Mouse (Mus musculus): Measurements from ENCODE around the gene Mpp3. TPM values are rescaled to one million over a fixed set of nuclear protein-coding genes. Genes with fewer than 3 reads are reported as not detected.
"Not testable (repeated sequence)": the region's sequence is repeated elsewhere in the genome, so short reads cannot be mapped to it uniquely, and the experiment has no call there.

Gene Mpp3
- total RNA-seq, 2 experiments from 2014 or later: 4.3 to 5.2 TPM

- intact Hi-C loops (cut with DNase I): no loop called here
- no peak for DNase-seq
Observed at GRCm38 (mm10) chr11:102019736-102020135, 8.5 kb downstream of the Mpp3 start.

GRCm38 (mm10) chr11:102016136-102016535, 12.1 kb downstream of the Mpp3 start:
- intact Hi-C loops (cut with DNase I): no loop called here
- peak; percentile 31 to 62 for DNase-seq

GRCm38 (mm10) chr11:102015472-102015871, 12.8 kb downstream of the Mpp3 start:
- no peak for DNase-seq
- intact Hi-C loops (cut with DNase I): no loop called here

- intact Hi-C loops (cut with DNase I): no loop called here
- no peak for DNase-seq
Observed at GRCm38 (mm10) chr11:102013201-102013600, 15.1 kb downstream of the Mpp3 start.

- intact Hi-C loops (cut with DNase I): loop anchor here (2.0 kb wide), 1 partner anchor 15 kb away; no protein-coding TSS in a partner anchor
- no peak for DNase-seq
Observed at GRCm38 (mm10) chr11:102011510-102011909, 16.8 kb downstream of the Mpp3 start.

- DNase-seq: no peak
- intact Hi-C loops (cut with DNase I): loop anchor here (2.0 kb wide), 1 partner anchor 17 kb away; no protein-coding TSS in a partner anchor
Observed at GRCm38 (mm10) chr11:102010140-102010539, 18.1 kb downstream of the Mpp3 start.

- intact Hi-C loops (cut with DNase I): loop anchor here (2.0 kb wide), 1 partner anchor 22 kb away; the partner anchor contains the start of gene Dusp3
- DNase-seq: no peak
Observed at GRCm38 (mm10) chr11:102008954-102009637, 19.2 kb downstream of the Mpp3 start.

- intact Hi-C loops (cut with DNase I): loop anchor here (2.0 kb wide), 1 partner anchor 22 kb away; the partner anchor contains the start of gene Dusp3
- DNase-seq: no peak
Observed at GRCm38 (mm10) chr11:102008372-102008771, 19.9 kb downstream of the Mpp3 start.

GRCm38 (mm10) chr11:102006688-102007087, 21.6 kb downstream of the Mpp3 start:
- intact Hi-C loops (cut with DNase I): no loop called here

GRCm38 (mm10) chr11:102006271-102006670, 22.0 kb downstream of the Mpp3 start:
- no peak for DNase-seq
- intact Hi-C loops (cut with DNase I): no loop called here

More at GRCm38 (mm10) chr11:102006688-102007087, 21.6 kb downstream of the Mpp3 start:
- no peak for DNase-seq

GRCm38 (mm10) chr11:102004251-102004650, 24.0 kb downstream of the Mpp3 start:
- DNase-seq: no peak

GRCm38 (mm10) chr11:101999466-101999865, 28.8 kb downstream of the Mpp3 start:
- intact Hi-C loops (cut with DNase I): no loop called here
- DNase-seq: no peak

More at GRCm38 (mm10) chr11:102004251-102004650, 24.0 kb downstream of the Mpp3 start:
- intact Hi-C loops (cut with DNase I): no loop called here

GRCm38 (mm10) chr11:101998258-101998657, 30.0 kb downstream of the Mpp3 start:
- DNase-seq: peak; percentile 27 to 50
- intact Hi-C loops (cut with DNase I): no loop called here

- intact Hi-C loops (cut with DNase I): no loop called here
- DNase-seq: no peak
Observed at GRCm38 (mm10) chr11:101995938-101996337, 32.3 kb downstream of the Mpp3 start.

GRCm38 (mm10) chr11:101994100-101994499, 34.2 kb downstream of the Mpp3 start:
- no peak for DNase-seq
- intact Hi-C loops (cut with DNase I): no loop called here

- no peak for DNase-seq
- intact Hi-C loops (cut with DNase I): no loop called here
Observed at GRCm38 (mm10) chr11:101992411-101992810, 35.9 kb downstream of the Mpp3 start.

- no peak for DNase-seq
- intact Hi-C loops (cut with DNase I): no loop called here
Observed at GRCm38 (mm10) chr11:101991813-101992212, 36.4 kb downstream of the Mpp3 start.

GRCm38 (mm10) chr11:101990244-101990643, 38.0 kb downstream of the Mpp3 start:
- intact Hi-C loops (cut with DNase I): no loop called here
- no peak for DNase-seq

- intact Hi-C loops (cut with DNase I): loop anchor here (1.0 to 5.0 kb wide), 4 partner anchors 22 to 150 kb away; no protein-coding TSS in a partner anchor
- no peak for DNase-seq
Observed at GRCm38 (mm10) chr11:101986913-101987312, 41.3 kb downstream of the Mpp3 start, which contains the start of gene Dusp3. TSS of gene Dusp3 (minus strand) at chr11:101987013.

- intact Hi-C loops (cut with DNase I): loop anchor here (1.0 to 5.0 kb wide), 4 partner anchors 23 to 151 kb away; no protein-coding TSS in a partner anchor
- peak; percentile 87 to 92 for DNase-seq
Observed at GRCm38 (mm10) chr11:101985990-101986389, 42.3 kb downstream of the Mpp3 start.

GRCm38 (mm10) chr11:101985450-101985849, 42.8 kb downstream of the Mpp3 start:
- not testable (repeated sequence) for DNase-seq
- intact Hi-C loops (cut with DNase I): loop anchor here (5.0 kb wide), 1 partner anchor 152 kb away; no protein-coding TSS in a partner anchor

All from heart, postnatal 14 days (tissue).